Mouse (Mus musculus) layer of hippocampus, adult 18-20 months (tissue): ENCODE results near the gene Trit1. TPM values are rescaled to one million over a fixed set of nuclear protein-coding genes. Genes with fewer than 3 reads are reported as not detected.

Experiments
- total RNA-seq, 2 experiments: library from RNA; stranded (reverse); gene quantifications; 2 replicates each; pipeline ENCODE4 v1.2.3; 2021

The Trit1 gene
- total RNA-seq, 2 experiments from 2014 or later = 19.5 to 20.2 TPM

Other genes starting within 250 kb of the Trit1 start
- 10 to 100 TPM; 84.3 to 92.4 TPM for gene Ppt1, start 180.4 kb upstream of the Trit1 start, total RNA-seq
- 100 to 1,000 TPM; 296 to 307 TPM for gene Cap1, start 130.5 kb upstream of the Trit1 start, total RNA-seq
- gene Mfsd2a, start 55.4 kb upstream of the Trit1 start, total RNA-seq = 10 to 100 TPM; 44.8 to 48.9 TPM
- 10 to 100 TPM; 30.1 to 32.4 TPM for gene Mycl, start 20.9 kb upstream of the Trit1 start, total RNA-seq
- not detected for gene Bmp8b, start 88.6 kb downstream of the Trit1 start, total RNA-seq
- not detected for gene Oxct2b, start 99.7 kb downstream of the Trit1 start, total RNA-seq
- gene Ppie, start 123.4 kb downstream of the Trit1 start, total RNA-seq = 10 to 100 TPM; 21.6 to 22.0 TPM
- 100 to 1,000 TPM; 476 to 553 TPM for gene Hpcal4, start 166.6 kb downstream of the Trit1 start, total RNA-seq
- 10 to 100 TPM; 15.9 to 16.1 TPM for gene Nt5c1a, start 184.9 kb downstream of the Trit1 start, total RNA-seq
- 1 to 10 TPM; 1.7 to 2.7 TPM for gene Heyl, start 217.0 kb downstream of the Trit1 start, total RNA-seq
- gene Pabpc4, start 245.8 kb downstream of the Trit1 start, total RNA-seq = 10 to 100 TPM; 40.3 to 47.0 TPM